Mouse (Mus musculus) ES-CJ7 (cell line): ENCODE results near the gene Sipa1l3.

ENCODE experiments used
- DNase-seq: peaks from one replicate; pipeline ENCODE4 v3.0.0; 2011; ENCODE audit warnings: low read depth, low spot score

The Sipa1l3 gene

GRCm38 (mm10) chr7:29518421-29519210, at the start of gene Sipa1l3:
Gene Sipa1l3, minus strand, starts transcription at chr7:29518641.
- peak; percentile 96 for DNase-seq

DNA sequence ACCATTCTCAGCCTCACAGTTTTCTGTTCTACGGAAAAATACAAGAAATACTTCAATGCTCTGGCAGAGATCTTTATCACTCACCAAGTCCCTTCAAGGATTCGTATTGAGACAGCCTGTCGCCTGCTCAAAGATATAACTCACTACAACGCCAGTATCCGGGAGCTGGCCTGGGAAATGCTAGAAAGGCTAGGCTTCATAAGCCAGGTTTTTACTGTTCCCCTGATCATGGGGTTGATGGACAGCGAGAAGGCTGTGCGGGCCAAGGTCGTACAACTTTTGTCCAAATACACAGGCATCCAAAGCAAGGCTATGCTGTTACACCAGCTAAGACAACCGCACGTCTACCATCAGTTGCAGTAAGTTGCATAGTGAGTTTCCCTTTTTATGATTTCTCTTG, 44.6 kb upstream of the Sipa1l3 start:
- DNase-seq: no peak

DNA sequence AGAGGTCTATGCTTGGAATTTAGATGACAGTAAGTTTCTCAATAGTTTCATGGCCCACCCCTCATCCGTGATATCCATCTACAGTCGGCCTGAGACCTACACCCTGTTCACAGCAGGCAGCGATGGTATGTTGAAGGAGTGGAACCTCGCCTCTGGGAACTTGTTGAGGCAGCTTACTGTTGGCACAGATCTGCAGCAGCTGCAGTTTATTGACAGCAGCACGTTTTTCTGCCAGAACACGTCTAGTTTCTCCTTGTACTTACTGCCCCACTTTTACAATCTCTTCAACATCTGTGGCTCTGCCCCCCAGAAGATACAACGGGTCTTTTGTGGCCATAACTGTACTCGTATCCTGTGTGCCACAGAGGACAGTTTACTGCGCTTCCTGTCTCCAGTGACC, 42.6 kb upstream of the Sipa1l3 start:
- DNase-seq: no peak

- peak; percentile 57 for DNase-seq
Observed at GRCm38 (mm10) chr7:29559290-29559689, 40.8 kb upstream of the Sipa1l3 start.

- DNase-seq: no peak
Observed at GRCm38 (mm10) chr7:29558744-29559143, 40.3 kb upstream of the Sipa1l3 start.

DNA sequence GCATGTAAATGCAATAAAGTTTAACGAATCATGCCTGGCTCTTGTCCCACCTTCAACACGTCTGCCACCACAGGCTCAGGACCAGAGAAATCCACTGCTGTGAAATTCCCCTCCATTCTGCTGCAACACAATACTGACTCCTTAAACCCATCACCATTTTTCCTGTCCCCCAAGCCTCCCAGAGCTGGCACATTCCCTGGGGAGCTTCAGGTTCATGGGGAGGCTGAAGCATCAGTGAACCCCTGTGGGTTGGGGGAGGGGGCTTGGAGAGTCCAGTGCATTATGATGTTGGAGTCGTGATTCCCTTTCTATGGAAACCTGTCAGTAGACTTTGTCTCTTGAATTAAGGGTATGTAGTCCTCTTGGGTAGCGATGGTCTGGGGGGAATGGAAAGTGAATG, 37.8 kb upstream of the Sipa1l3 start:
- no peak for DNase-seq

- DNase-seq: no peak
Observed at GRCm38 (mm10) chr7:29555521-29555920, 37.1 kb upstream of the Sipa1l3 start.

DNA sequence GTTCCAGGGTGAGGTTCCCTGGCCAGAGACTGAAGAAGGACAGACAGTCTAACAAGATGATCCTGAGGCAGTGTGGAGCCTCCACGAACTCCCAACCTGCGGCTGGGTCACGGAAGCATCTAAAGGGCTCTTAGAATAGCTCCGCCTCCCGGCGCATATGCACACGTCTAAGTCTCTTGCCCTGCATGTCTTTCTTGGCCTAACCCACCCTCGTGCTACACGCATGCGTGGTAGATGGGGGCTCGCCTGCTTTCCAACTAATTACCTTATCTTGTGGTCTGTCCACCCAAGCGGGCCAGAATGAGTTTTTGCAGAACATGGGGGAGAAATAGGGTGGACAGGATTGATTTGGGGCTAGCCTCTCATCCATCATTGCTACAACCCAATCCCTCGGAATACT, 36.6 kb upstream of the Sipa1l3 start:
- DNase-seq: peak; percentile 30

DNA sequence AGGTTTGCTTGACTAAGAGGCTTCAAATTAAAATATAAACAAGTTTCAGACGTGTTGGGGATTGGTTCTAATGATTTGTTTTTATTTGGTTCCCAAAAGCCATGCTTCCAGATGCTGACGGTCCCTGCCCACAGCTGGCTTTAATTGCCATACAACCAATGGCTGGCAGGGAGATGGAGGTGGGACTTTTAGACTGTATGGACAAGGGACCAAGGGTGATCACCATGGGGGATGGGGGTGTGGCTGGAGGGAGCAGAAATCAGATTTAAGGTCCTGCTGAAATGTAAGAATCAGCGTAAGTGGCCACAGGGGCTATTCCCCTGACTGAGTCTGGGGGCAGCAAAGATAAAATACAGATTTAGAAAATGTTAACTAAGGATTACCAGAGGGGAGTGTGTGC, 32.2 kb upstream of the Sipa1l3 start:
- no peak for DNase-seq

DNA sequence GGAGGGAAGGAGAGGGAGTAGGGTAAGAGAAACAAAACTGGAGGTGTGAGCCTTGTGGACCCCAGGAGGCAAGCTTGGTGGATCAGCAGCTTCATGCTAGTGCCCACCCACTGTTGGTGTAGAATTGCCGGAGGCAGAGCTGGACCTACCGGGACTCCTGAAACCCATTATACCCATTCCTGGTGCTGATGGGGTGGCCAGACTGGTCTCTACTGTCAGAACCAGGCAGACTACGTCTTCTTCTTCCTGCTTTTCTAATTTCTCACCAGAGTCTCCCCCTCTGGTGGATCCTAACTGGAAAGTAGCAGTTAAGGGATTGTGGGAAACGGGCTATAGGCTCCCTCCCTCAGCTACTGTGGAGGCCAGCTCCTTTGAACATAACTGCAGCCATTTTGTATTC, 23.2 kb upstream of the Sipa1l3 start:
- peak; percentile 59 for DNase-seq

DNA sequence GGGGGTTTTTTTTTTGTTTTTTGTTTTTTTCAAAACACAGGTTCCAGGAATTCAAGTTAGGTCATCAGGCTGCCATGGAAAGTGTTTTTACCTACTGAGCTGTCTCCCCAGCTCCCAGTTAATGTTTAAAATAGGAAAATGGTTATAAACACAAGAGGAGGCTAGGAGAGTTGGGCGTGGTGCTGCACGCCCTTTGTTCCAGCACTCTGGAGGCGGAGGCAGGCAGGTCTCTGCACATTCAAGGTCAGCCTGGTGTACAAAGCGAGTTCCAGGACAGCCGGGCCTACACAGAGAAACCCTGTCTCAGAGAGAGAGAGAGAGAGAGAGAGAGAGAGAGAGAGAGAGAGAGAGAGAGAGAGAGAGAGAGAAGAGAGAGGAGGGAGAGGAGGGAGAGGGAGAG, 22.7 kb upstream of the Sipa1l3 start:
- peak; percentile 86 for DNase-seq

DNA sequence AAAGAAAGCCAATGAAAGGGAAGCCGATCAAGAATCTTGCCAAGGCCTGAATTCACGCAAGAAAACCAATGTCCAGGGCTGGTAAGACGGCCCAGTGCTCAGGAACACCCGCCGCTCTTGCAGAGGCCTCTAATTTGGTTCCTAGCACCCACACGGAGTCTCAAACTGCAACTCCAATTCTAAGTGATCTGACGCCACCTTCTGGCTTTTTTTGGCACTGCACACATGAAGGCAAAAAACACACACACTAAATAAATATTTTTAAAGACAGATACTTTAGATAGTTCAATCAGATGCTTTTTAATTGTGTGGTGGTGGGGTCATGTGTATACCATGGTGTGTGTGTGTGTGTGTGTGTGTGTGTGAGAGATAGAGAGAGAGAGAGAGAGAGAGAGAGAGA, 22.2 kb upstream of the Sipa1l3 start:
- peak; percentile 56 for DNase-seq

DNA sequence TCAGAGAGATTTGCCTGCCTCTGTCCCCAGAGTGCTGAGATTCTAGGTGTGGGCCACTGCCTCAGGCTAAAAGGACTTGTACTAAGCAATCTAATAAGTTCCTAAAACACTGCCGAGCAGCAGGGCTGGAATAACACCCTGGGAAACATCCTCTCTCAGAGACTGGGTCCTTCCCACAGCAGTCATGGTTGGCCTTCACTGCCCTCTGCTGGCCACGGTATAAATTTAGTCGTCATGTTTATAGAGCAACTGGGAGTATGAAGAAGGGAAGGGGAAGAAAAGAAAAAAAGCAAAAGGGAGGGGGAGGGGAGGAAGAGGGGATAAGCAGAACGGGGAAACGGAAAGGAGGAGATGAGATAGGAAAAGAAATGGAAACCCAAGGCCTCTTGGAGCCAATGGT, 5.3 kb upstream of the Sipa1l3 start:
- DNase-seq: peak; percentile 72

- peak; percentile 74 for DNase-seq
Observed at GRCm38 (mm10) chr7:29521841-29522575, 3.6 kb upstream of the Sipa1l3 start.

DNA sequence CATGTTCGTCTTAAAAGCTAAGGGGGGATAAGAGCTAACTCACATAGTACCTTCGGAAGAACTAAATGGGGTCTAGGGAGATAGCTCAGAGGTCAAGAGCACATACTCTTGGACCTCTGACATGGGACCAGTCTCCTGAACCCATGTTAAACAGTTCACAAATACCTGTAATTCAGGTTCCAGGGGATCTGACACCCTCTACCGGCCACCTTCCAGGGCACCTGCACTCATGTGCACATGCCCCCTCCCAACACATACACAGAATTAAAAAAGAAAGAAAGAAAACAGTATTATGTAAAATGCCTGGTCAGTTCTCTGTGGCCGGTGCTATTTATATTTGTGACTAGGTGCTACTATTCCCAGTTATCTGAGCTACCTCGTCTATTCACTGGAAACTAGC, 2.9 kb upstream of the Sipa1l3 start:
- DNase-seq: no peak

DNA sequence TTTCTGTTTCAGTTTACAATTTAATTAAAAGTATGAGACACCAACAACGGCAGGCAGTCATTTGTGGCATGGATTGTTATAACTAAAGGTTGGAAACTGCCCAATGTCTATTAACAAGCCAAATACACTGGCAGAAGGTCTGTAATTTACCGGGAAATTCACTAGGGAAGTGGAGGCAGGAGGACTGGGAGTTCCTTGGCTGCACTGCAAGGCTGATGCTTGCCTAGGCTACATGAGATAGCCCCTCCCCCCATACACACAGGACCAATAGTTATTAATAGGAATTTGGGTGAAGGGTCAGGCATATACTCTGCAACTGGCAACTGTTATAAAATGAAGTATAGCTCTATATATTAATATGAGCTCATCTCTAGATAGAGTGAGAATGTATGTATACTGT, 2.4 kb upstream of the Sipa1l3 start:
- DNase-seq: no peak

GRCm38 (mm10) chr7:29519211-29519550, 740 bp upstream of the Sipa1l3 start:
- DNase-seq: no peak

- no peak for DNase-seq
Observed at GRCm38 (mm10) chr7:29518054-29518420, 404 bp downstream of the Sipa1l3 start.

DNA sequence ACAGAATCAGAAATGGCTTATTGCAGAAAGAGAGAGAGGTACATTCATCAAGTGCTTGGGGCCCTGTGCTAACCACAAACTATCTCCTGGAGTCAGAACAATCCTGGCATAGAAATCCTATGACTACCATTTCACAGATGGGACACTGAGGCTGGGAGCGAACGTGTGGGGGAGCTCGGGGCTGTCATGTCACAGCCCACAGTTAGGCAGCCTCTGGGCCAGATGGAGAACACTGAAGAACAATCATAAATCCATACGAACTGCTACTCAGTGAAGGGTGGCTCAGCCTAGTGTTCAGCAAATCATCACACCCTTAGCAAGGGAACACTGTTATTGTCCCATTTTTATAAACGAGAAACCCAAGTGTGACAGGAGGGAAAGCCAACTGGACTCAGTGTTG, 1.3 kb downstream of the Sipa1l3 start:
- no peak for DNase-seq

DNA sequence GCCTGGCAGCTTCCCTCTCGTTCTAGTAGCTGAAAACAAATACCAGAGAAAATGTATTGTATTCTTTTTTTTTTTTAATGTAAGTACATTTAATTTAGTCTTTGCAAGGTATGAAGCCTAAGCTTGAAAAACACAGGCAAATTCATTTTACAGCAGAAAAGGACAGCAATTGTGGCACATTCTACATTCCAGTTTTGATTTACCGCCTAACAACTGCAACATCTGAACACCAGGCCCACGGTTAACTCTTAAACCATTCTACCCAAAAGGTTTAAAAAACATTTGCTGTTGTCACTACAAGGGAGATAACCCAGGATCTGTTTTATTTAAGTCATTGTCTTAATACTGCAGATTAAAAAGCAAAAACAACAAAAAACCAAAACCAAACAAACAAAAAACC, 2.8 kb downstream of the Sipa1l3 start:
- DNase-seq: no peak

DNA sequence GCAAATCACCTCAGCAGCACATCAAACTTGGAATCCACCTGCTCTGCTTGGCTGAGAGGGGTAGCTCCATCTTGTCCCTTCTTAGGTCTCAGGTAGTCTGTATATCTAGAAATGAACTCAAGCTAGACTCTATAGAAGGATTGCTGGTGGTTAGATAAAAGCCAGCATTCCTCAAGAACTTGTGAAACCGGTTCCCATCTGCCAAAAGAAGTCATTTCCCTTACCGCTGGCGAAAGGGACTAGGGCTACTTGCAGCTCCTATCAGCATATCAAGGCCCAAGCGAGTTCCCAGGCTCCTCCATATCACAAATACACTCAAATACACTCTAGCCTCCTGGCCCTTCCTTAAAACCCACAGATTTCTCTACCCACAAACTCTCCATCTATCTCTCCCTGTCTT, 5.7 kb downstream of the Sipa1l3 start:
- no peak for DNase-seq

DNA sequence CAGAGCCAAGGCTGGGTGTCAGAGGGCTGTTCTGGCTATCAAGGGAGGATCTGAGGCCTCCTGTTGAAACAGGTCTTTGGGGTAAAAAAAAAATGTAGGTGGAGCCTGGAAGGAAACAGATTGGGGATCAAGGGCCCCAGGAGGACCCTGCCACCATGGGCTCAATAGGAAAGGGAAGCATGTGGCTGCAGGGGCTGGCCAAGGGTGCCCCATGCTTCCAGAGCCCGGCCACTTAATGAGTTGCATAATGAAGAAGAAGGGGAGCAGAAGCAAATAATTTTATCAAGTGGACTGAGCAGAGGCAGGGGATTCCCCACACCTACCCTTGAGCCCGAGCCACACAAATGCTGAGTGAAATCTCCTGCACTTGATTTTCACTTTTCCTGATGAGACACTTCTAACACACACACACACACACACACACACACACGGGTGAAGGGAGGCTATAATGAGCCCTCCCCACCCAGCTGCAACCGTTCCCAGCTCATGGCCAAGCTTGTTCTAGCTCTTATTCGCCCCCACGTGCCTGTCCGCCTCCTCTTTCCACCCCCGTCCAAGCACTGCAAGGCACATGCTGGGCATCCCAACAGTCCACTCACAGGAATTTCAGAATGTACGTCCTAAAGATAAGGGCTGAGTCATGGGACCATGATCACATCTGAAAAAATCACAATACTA, 6.7 kb downstream of the Sipa1l3 start:
- DNase-seq: no peak

DNA sequence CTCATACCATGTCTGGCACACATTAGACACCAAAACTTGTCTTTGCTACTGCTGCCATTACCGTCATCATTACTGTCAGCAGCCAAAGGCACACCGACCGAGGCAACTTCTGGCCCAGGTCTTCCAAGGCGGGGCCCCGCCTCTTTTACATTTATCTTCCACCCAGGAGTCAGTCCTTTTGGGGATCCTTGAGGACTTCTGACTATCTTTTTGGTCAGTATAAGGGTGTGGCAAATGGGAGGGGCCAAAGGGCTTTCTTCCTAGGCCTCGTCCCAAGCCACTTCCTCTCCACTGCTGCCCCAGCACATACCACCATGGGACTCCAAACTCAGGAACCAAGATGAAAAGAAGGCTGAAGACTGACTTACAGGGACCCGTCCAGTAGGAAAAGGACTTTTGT, 9.9 kb downstream of the Sipa1l3 start:
- DNase-seq: no peak
